Mouse (Mus musculus) spleen, postnatal 4 days (tissue): ENCODE results near the gene Klhl2.

Experiments used
- DNase-seq, 2 experiments: peaks; one replicate each; pipeline ENCODE4 v3.0.0; 2022; ENCODE audit warnings: low spot score in 2 of 2

The Klhl2 gene

GRCm38 (mm10) chr8:64692651-64693201, 157.1 kb downstream of the Klhl2 start, which contains the start of gene Cpe:
TSS of gene Cpe (minus strand) at chr8:64693054.
- peak; percentile 15 to 62 for DNase-seq

- no peak for DNase-seq
Measured at GRCm38 (mm10) chr8:64691591-64692401, 158.0 kb downstream of the Klhl2 start.

- DNase-seq = no peak
Measured at GRCm38 (mm10) chr8:64690845-64691244, 159.0 kb downstream of the Klhl2 start.

- no peak for DNase-seq
Measured at GRCm38 (mm10) chr8:64690306-64690705, 159.5 kb downstream of the Klhl2 start.
